Mouse (Mus musculus): ENCODE data around the gene Tubb3. TPM values are rescaled to one million over a fixed set of nuclear protein-coding genes. Genes with fewer than 3 reads are reported as not detected.
"Not testable (repeated sequence)": the region's sequence is repeated elsewhere in the genome, so short reads cannot be mapped to it uniquely, and the experiment has no call there.

Tubb3 gene
- polyA plus RNA-seq, 1 experiment from 2014 or later, result 223 TPM

DNA sequence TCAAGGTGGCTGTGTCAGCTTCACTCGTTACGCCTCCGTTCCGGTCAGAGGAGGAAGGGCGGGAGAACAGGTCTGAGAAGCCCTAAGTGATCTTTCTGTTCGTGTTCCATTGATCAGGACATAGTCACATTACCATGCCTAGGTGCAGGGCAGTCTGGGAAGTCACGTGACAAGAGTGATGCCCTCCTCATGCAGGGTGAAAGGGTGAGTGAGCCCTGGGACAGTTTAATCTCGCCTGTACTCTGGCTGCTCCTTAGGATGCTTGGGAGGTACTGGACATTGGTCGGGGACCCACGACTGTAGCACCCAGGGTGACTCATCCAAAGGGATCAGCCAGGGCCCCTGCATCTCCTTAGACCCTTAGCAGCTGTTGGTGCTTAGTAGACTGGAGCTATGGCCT is 34.8 kb downstream of the Tubb3 start:
- H3K36me3 ChIP-seq (replicated peaks), result peaks cover 46% of the 10 kb centered on the region
- 87% methylated on average over 10 of the region's 10 CpGs for WGBS
- no peak overlapping the region for H3K27ac ChIP-seq (replicated peaks)
- H3K27me3 ChIP-seq (replicated peaks; ENCODE audit: low read depth, poor library complexity, severe bottlenecking), result no peaks in the 10 kb centered on the region
- no peak for DNase-seq (ENCODE audit: low spot score)
- no peaks in the 10 kb centered on the region for H3K9me3 ChIP-seq
- H3K4me3 ChIP-seq, result no peak overlapping the region
- H3K4me1 ChIP-seq, result peaks cover 12% of the 10 kb centered on the region

DNA sequence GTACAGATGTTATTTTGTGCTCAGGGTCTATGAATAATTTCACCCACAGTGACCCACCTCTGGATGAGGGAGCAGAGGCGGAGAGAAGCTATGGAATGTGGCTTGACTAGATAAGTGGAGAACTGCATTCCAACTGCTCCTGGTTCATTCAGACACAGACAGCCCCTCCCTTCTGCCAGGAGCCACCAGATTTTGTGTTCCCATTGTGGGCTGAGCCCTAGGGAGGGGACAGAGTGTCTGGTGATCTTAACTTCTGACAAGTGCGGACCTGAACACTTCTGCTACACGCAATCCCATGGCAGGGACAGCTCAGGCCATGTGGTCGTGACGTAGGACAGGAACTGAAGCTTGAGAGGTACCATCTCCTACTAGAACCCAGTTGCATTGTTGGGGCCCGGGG is 35.6 kb downstream of the Tubb3 start:
- no peaks in the 10 kb centered on the region for H3K9me3 ChIP-seq
- no peaks in the 10 kb centered on the region for H3K27me3 ChIP-seq (replicated peaks; ENCODE audit: low read depth, poor library complexity, severe bottlenecking)
- peaks cover 53% of the 10 kb centered on the region for H3K36me3 ChIP-seq (replicated peaks)
- no peak for DNase-seq (ENCODE audit: low spot score)
- peaks cover 12% of the 10 kb centered on the region for H3K4me1 ChIP-seq
- no peak overlapping the region for H3K4me3 ChIP-seq
- WGBS, result 84% methylated on average over 6 of the region's 6 CpGs
- H3K27ac ChIP-seq (replicated peaks), result no peak overlapping the region

GRCm38 (mm10) chr8:123450783-123451182 is 39.6 kb downstream of the Tubb3 start:
- Histone ChIP-seq H3K27ac (replicated peaks) (no peak overlapping the region), H3K4me3 (no peak overlapping the region), H3K4me1 (no peaks in the 10 kb centered on the region), H3K9me3 (no peaks in the 10 kb centered on the region), H3K27me3 (replicated peaks; ENCODE audit: low read depth, poor library complexity, severe bottlenecking) (no peaks in the 10 kb centered on the region), H3K36me3 (replicated peaks) (peaks cover 90% of the 10 kb centered on the region)
- DNase-seq (ENCODE audit: low spot score), result no peak
- 89% methylated on average over 5 of the region's 5 CpGs for WGBS

DNA sequence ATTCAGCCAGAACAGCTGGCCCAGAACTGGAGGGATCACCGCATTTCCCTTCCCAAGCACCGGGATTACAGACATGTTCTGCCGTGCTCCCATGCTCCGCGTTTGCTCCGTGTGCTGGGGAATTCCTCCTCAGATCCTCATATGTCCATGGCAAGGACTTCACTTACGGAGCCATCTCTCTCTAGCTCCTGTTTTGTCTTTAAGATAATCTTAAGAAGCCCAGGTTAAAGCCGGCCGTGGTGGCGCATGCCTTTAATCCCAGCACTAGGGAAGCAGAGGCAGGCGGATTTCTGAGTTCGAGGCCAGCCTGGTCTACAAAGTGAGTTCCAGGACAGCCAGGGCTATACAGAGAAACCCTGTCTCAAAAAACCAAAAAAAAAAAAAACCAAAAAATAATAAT is 40.5 kb downstream of the Tubb3 start:
- not testable (repeated sequence) for H3K4me1 ChIP-seq; DNase-seq (ENCODE audit: low spot score); H3K4me3 ChIP-seq; H3K27ac ChIP-seq (replicated peaks); H3K9me3 ChIP-seq; H3K27me3 ChIP-seq (replicated peaks; ENCODE audit: low read depth, poor library complexity, severe bottlenecking)
- 96% methylated on average over 12 of the region's 12 CpGs for WGBS
- peaks cover 90% of the 10 kb centered on the region for H3K36me3 ChIP-seq (replicated peaks)

DNA sequence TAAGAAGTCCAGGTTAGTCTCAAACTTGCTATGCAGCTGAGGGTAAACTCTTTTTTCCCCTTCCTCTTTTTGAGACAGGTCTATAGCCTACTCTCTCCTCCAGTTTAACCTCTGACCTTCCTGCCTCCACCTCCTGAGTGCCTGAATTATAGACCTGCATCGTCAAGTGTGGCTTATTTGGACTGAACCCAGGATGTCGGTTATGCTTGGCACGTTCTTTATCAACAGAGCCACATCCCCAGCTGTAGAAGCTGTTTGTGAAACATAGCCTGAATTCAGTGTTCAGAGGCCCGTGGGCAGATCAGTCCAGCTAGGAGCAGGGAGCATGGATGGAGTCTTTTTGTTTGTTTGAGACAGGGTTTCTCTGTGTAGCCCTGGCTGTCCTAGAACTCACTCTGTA is 40.9 kb downstream of the Tubb3 start:
- no peak overlapping the region for H3K4me3 ChIP-seq
- H3K9me3 ChIP-seq, result no peaks in the 10 kb centered on the region
- peaks cover 6% of the 10 kb centered on the region for H3K4me1 ChIP-seq
- H3K27ac ChIP-seq (replicated peaks), result no peak overlapping the region
- DNase-seq (ENCODE audit: low spot score), result no peak
- no peaks in the 10 kb centered on the region for H3K27me3 ChIP-seq (replicated peaks; ENCODE audit: low read depth, poor library complexity, severe bottlenecking)
- H3K36me3 ChIP-seq (replicated peaks), result peaks cover 92% of the 10 kb centered on the region
- 89% methylated on average over 4 of the region's 4 CpGs for WGBS

DNA sequence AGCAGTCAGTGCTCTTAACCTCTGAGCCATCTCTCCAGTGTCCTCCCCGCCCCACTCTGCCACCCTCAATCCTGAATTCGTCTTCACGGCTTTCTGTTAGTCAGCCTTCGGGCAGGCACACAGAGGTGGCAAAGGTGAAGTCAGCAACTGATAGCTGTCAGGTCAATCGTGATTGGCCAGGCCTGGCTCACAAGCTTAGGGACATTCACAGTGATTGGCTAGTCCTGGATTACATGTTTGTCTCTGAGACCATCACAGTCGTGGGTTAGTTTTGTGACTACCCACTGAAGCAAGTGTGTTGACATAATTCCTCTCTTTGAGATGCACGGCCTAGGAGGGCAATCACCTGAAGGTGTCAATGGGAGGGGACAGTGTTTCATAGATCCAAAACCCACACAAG is 42.1 kb downstream of the Tubb3 start:
- WGBS, result 84% methylated on average over 7 of the region's 7 CpGs
- peaks cover 6% of the 10 kb centered on the region for H3K4me1 ChIP-seq
- no peaks in the 10 kb centered on the region for H3K9me3 ChIP-seq
- H3K27ac ChIP-seq (replicated peaks), result no peak overlapping the region
- H3K36me3 ChIP-seq (replicated peaks), result peaks cover 95% of the 10 kb centered on the region
- H3K4me3 ChIP-seq, result no peak overlapping the region
- no peak for DNase-seq (ENCODE audit: low spot score)
- H3K27me3 ChIP-seq (replicated peaks; ENCODE audit: low read depth, poor library complexity, severe bottlenecking), result no peaks in the 10 kb centered on the region

GRCm38 (mm10) chr8:123453951-123454350 is 42.7 kb downstream of the Tubb3 start:
- no peaks in the 10 kb centered on the region for H3K27me3 ChIP-seq (replicated peaks; ENCODE audit: low read depth, poor library complexity, severe bottlenecking)
- no peak overlapping the region for H3K27ac ChIP-seq (replicated peaks)
- H3K4me1 ChIP-seq, result peaks cover 6% of the 10 kb centered on the region
- H3K36me3 ChIP-seq (replicated peaks), result peaks cover 97% of the 10 kb centered on the region
- H3K4me3 ChIP-seq, result no peak overlapping the region
- H3K9me3 ChIP-seq, result no peaks in the 10 kb centered on the region
- 79% methylated on average over 5 of the region's 5 CpGs for WGBS
- DNase-seq (ENCODE audit: low spot score), result no peak

DNA sequence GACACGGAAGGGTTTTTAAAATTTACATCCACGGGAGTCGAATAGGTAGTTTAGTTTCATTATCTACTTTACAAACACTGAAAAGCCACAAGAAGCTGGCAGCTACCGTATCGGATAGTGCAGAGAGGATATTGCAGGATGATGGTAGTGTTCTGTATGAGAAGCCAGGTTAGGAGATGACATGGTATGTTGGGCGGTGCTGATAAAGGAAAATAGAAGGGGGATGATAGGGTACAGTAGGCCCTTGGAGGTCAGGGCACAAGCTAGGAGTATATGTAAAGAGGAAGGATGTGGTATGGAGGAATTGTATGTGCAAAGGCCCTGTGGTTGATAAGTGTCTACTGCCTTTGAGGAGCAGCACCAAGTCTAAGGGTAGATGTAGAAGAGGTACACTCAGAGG is 43.3 kb downstream of the Tubb3 start:
- Histone ChIP-seq H3K9me3 (no peaks in the 10 kb centered on the region), H3K4me3 (no peak overlapping the region), H3K27ac (replicated peaks) (no peak overlapping the region), H3K27me3 (replicated peaks; ENCODE audit: low read depth, poor library complexity, severe bottlenecking) (no peaks in the 10 kb centered on the region), H3K36me3 (replicated peaks) (peaks cover 97% of the 10 kb centered on the region), H3K4me1 (peaks cover 6% of the 10 kb centered on the region)
- 94% methylated on average over 6 of the region's 6 CpGs for WGBS
- no peak for DNase-seq (ENCODE audit: low spot score)

GRCm38 (mm10) chr8:123463651-123464050 is 52.4 kb downstream of the Tubb3 start:
- DNase-seq (ENCODE audit: low spot score), result no peak
- no peak overlapping the region for H3K27ac ChIP-seq (replicated peaks)
- 83% methylated on average over 4 of the region's 4 CpGs for WGBS
- peaks cover 14% of the 10 kb centered on the region for H3K4me1 ChIP-seq
- no peak overlapping the region for H3K4me3 ChIP-seq
- no peaks in the 10 kb centered on the region for H3K27me3 ChIP-seq (replicated peaks; ENCODE audit: low read depth, poor library complexity, severe bottlenecking)
- H3K36me3 ChIP-seq (replicated peaks), result peaks cover 56% of the 10 kb centered on the region
- no peaks in the 10 kb centered on the region for H3K9me3 ChIP-seq

- WGBS, result 75% methylated on average over 3 of the region's 3 CpGs
- H3K9me3 ChIP-seq, result no peaks in the 10 kb centered on the region
- no peak overlapping the region for H3K4me3 ChIP-seq
- H3K27me3 ChIP-seq (replicated peaks; ENCODE audit: low read depth, poor library complexity, severe bottlenecking), result no peaks in the 10 kb centered on the region
- H3K27ac ChIP-seq (replicated peaks), result no peak overlapping the region
- DNase-seq (ENCODE audit: low spot score), result no peak
- peaks cover 18% of the 10 kb centered on the region for H3K36me3 ChIP-seq (replicated peaks)
- peaks cover 9% of the 10 kb centered on the region for H3K4me1 ChIP-seq
Measured at GRCm38 (mm10) chr8:123467476-123467875, 56.3 kb downstream of the Tubb3 start.

Other genes starting within 250 kb of the Tubb3 start
- 10.5 and 13.0 TPM in 2 replicates for gene Dpep1, start 225.2 kb upstream of the Tubb3 start, polyA plus RNA-seq (2016; fragmentation: Nextera tagmentation; extraction: Ambion mirVana)
- 131 and 136 TPM in 2 replicates for gene Chmp1a, start 198.7 kb upstream of the Tubb3 start, polyA plus RNA-seq (2016; fragmentation: Nextera tagmentation; extraction: Ambion mirVana)
- gene Spata33, start 198.6 kb upstream of the Tubb3 start, polyA plus RNA-seq (2016; fragmentation: Nextera tagmentation; extraction: Ambion mirVana), result 5.4 and 5.9 TPM in 2 replicates
- gene Cdk10, start 186.6 kb upstream of the Tubb3 start, polyA plus RNA-seq (2016; fragmentation: Nextera tagmentation; extraction: Ambion mirVana), result 35.1 and 36.4 TPM in 2 replicates
- 1.6 and 3.0 TPM in 2 replicates for gene Spata2l, start 175.2 kb upstream of the Tubb3 start, polyA plus RNA-seq (2016; fragmentation: Nextera tagmentation; extraction: Ambion mirVana)
- gene Zfp276, start 157.2 kb upstream of the Tubb3 start, polyA plus RNA-seq (2016; fragmentation: Nextera tagmentation; extraction: Ambion mirVana), result 29.4 and 31.1 TPM in 2 replicates
- 22.2 and 25.1 TPM in 2 replicates for gene Vps9d1, start 157.1 kb upstream of the Tubb3 start, polyA plus RNA-seq (2016; fragmentation: Nextera tagmentation; extraction: Ambion mirVana)
- gene Fanca, start 92.8 kb upstream of the Tubb3 start, polyA plus RNA-seq (2016; fragmentation: Nextera tagmentation; extraction: Ambion mirVana), result 49.4 and 52.3 TPM in 2 replicates
- 4.3 and 5.8 TPM in 2 replicates for gene Spire2, start 78.7 kb upstream of the Tubb3 start, polyA plus RNA-seq (2016; fragmentation: Nextera tagmentation; extraction: Ambion mirVana)
- gene Tcf25, start 37.7 kb upstream of the Tubb3 start, polyA plus RNA-seq (2016; fragmentation: Nextera tagmentation; extraction: Ambion mirVana), result 141 and 144 TPM in 2 replicates
- not detected in 2 replicates for gene Mc1r, start 4.3 kb upstream of the Tubb3 start, polyA plus RNA-seq (2016; fragmentation: Nextera tagmentation; extraction: Ambion mirVana)
- gene Def8, start 12.1 kb downstream of the Tubb3 start, polyA plus RNA-seq (2016; fragmentation: Nextera tagmentation; extraction: Ambion mirVana), result 43.5 and 44.5 TPM in 2 replicates
- gene Afg3l1, start 66.5 kb downstream of the Tubb3 start, polyA plus RNA-seq (2016; fragmentation: Nextera tagmentation; extraction: Ambion mirVana), result 68.1 and 69.2 TPM in 2 replicates
- gene Dbndd1, start 104.0 kb downstream of the Tubb3 start, polyA plus RNA-seq (2016; fragmentation: Nextera tagmentation; extraction: Ambion mirVana), result 11.3 and 12.1 TPM in 2 replicates
- gene Gas8, start 107.4 kb downstream of the Tubb3 start, polyA plus RNA-seq (2016; fragmentation: Nextera tagmentation; extraction: Ambion mirVana), result 42.3 and 43.7 TPM in 2 replicates
- gene Rhou, start 242.5 kb downstream of the Tubb3 start, polyA plus RNA-seq (2016; fragmentation: Nextera tagmentation; extraction: Ambion mirVana), result 6.2 and 6.3 TPM in 2 replicates